Mouse (Mus musculus) lung, embryonic 14.5 days (tissue): ENCODE data around the gene Foxp1. TPM values are rescaled to one million over a fixed set of nuclear protein-coding genes. Genes with fewer than 3 reads are reported as not detected.

Experiments used
- ATAC-seq: fragments of 200-750 bp; cut with Nextera tagmentation; 2 replicates; pipeline ENCODE4 v1.8.0; 2017; ENCODE audit warnings: mild to moderate bottlenecking, moderate TSS enrichment, moderate library complexity; ENCODE audit not compliant: insufficient read depth
- DNase-seq: peaks from one replicate; pipeline ENCODE4 v3.0.0-alpha.2; 2015
- H3K27ac ChIP-seq: fragments of 300-500 bp; sonication (generic); 2 replicates; pipeline ENCODE4 v1.5.1; 2014; ENCODE audit warnings: low read depth, mild to moderate bottlenecking, moderate library complexity
- H3K27me3 ChIP-seq: fragments of 300-500 bp; sonication (generic); 2 replicates; pipeline ENCODE4 v1.6.1; 2014; ENCODE audit warnings: low read length, control low read depth; ENCODE audit not compliant: insufficient read depth
- H3K36me3 ChIP-seq: fragments of 300-500 bp; sonication (generic); 2 replicates; pipeline ENCODE4 v1.6.1; 2014; ENCODE audit warnings: control low read depth; ENCODE audit not compliant: insufficient read depth
- H3K4me1 ChIP-seq: fragments of 300-500 bp; sonication (generic); 2 replicates; pipeline ENCODE4 v1.6.1; 2014; ENCODE audit warnings: antibody characterized with exemption, control low read depth; ENCODE audit not compliant: insufficient read depth
- H3K4me2 ChIP-seq: fragments of 300-500 bp; sonication (generic); 2 replicates; pipeline ENCODE4 v1.6.1; 2014; ENCODE audit warnings: mild to moderate bottlenecking
- H3K4me3 ChIP-seq: fragments of 300-500 bp; sonication (generic); 2 replicates; pipeline ENCODE4 v1.5.1; 2014; ENCODE audit warnings: low read depth, low read length
- H3K9ac ChIP-seq: fragments of 300-500 bp; sonication (generic); 2 replicates; pipeline ENCODE4 v1.6.1; 2014
- H3K9me3 ChIP-seq: fragments of 300-500 bp; sonication (generic); 2 replicates; pipeline ENCODE4 v1.6.1; 2016; ENCODE audit warnings: low read depth, low read length, control low read depth
- CTCF ChIP-seq: IDR thresholded peaks from 2 replicates; pipeline ENCODE4 v1.5.1; 2016; ENCODE audit warnings: antibody characterized with exemption, low read depth
- WGBS: fragments of 180-500 bp; shearing (Covaris S2); extraction: QIAGEN DNeasy Blood & Tissue Kit; methylation state at CpG from one replicate; pipeline ENCODE4 v1.1.7; 2014; 5-methylcytosine and 5-hydroxymethylcytosine counted together
- polyA plus RNA-seq: library from polyadenylated mRNA; unstranded; fragments of >200 nt; fragmentation: Nextera tagmentation; extraction: Ambion mirVana; gene quantifications from 2 replicates; pipeline ENCODE4 v1.2.1, GENCODE M21; 2014

Foxp1 gene
- polyA plus RNA-seq, 1 experiment from 2014 or later: 111 TPM

DNA sequence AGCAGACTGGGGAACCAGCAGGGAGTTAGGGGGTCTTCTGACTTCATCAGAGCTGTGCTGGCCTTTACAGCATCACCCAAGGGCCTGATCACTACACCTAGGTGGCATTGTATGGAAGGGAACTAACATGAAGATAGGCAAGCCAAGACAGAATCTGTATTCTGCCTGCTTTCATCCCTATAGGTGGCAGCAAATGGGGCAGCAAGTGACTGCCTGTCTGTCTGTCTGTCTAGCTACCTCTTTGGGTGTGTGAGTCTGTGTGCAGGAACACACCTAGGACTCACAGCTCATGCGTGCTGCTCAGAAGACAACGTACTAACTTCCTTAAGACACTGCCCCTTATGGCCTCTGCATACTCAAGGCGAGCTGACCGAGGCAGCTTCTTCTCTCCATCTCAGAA, 147.1 kb downstream of the Foxp1 start:
- Histone ChIP-seq H3K27me3 (no peaks in the 10 kb centered on the region), H3K27ac (0 out of 2 replicates have a peak overlapping the region, but pooled peaks have one; percentile 47), H3K4me2 (no peak overlapping the region), H3K4me3 (no peak overlapping the region), H3K9ac (no peak overlapping the region), H3K9me3 (no peaks in the 10 kb centered on the region), H3K4me1 (peaks cover 22% of the 10 kb centered on the region), H3K36me3 (no peaks in the 10 kb centered on the region)
- TF ChIP-seq CTCF: 0 out of 2 replicates have a peak, but pooled peaks have one; percentile 17
- DNase-seq: no peak
- ATAC-seq: peak; percentile 14; the same call in 1 of the 2 replicates
- WGBS: 51% methylated on average over 4 of the region's 4 CpGs

DNA sequence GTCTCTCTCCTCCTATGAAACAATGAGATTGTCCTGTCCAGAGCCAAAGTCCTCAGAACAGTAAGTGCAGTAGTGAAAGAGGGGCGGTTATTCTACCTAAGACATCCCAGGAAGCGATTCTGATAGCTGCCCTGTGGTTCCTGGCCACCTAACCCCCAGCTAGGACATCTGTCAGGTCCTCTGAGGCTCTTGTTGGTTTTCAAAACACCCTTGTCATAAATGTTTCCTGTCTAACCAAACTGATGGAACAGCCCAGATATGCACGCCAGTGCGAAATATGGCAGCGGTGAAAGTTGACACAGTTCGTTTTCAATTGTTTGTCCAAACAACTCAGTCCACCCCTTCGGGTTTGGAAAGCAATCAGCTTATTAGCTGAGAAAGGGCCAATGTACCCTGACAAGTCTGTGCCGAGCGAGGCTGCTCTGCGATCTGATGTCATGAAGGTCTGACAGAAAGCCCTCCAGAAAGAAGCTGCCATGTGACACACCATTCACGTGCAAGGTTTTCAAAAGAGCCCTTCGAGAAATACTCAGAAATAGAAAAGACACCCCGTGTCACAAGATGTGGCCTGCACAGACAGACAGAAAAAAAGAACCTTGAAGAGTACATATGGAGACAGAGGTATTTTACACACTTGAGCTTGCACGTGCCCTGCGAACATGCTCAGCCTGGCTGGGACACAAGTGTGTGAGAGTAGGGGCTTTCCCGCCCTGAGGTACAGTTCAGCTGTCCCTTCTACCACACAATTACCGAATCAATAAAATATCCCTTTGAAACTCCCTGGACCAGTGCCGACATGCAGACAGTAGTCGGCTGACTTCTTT, 147.9 kb downstream of the Foxp1 start:
- peak; percentile 42; the same call in 1 of the 2 replicates for ATAC-seq
- Histone ChIP-seq H3K4me1 (peaks cover 22% of the 10 kb centered on the region), H3K9ac (no peak overlapping the region), H3K4me3 (no peak overlapping the region), H3K27ac (no peak overlapping the region), H3K27me3 (no peaks in the 10 kb centered on the region), H3K4me2 (no peak overlapping the region), H3K9me3 (no peaks in the 10 kb centered on the region), H3K36me3 (no peaks in the 10 kb centered on the region)
- TF ChIP-seq CTCF: no peak
- 32% methylated on average over 19 of the region's 19 CpGs for WGBS
- DNase-seq: peak; percentile 82

- 37% methylated on average over 5 of the region's 5 CpGs for WGBS
- no peak overlapping the region for H3K4me2 ChIP-seq
These were observed 150.1 kb downstream of the Foxp1 start for GRCm38 (mm10) chr6:99372427-99372826.

DNA sequence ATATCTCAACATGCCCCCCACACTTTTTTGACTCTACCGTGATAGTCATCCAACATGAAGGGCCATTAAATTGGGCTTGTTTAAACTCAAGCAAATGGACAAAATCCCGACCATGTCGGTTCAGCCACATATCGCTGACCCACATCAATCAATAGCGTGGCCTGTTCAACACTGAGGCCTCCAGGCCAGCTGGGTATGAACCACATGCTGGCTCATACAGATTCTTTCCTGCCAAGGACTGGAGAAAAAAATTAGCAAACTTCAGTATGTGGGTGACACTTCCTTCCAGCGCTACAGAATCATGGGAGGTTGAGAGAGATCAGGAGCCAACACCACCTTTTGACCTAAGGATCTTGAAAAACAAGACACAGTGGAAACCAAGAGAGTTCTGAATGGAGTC, 150.5 kb downstream of the Foxp1 start:
- no peak overlapping the region for H3K4me3 ChIP-seq
- no peaks in the 10 kb centered on the region for H3K27me3 ChIP-seq
- no peaks in the 10 kb centered on the region for H3K36me3 ChIP-seq
- H3K27ac ChIP-seq: no peak overlapping the region
- H3K4me2 ChIP-seq: no peak overlapping the region
- peaks cover 13% of the 10 kb centered on the region for H3K4me1 ChIP-seq
- ATAC-seq (peak; percentile 13; the same call in 1 of the 2 replicates), DNase-seq (peak; percentile 56)
- 35% methylated on average over 6 of the region's 6 CpGs for WGBS
- no peak for TF ChIP-seq CTCF
- H3K9ac ChIP-seq: no peak overlapping the region
- no peaks in the 10 kb centered on the region for H3K9me3 ChIP-seq

More at GRCm38 (mm10) chr6:99372427-99372826, 150.1 kb downstream of the Foxp1 start:
- H3K9me3 ChIP-seq: no peaks in the 10 kb centered on the region
- no peak overlapping the region for H3K4me3 ChIP-seq
- H3K27ac ChIP-seq: no peak overlapping the region
- no peak for TF ChIP-seq CTCF
- H3K9ac ChIP-seq: no peak overlapping the region
- no peak for DNase-seq
- H3K4me1 ChIP-seq: peaks cover 18% of the 10 kb centered on the region
- ATAC-seq: peak; percentile 45; the same call in 1 of the 2 replicates
- H3K27me3 ChIP-seq: no peaks in the 10 kb centered on the region
- H3K36me3 ChIP-seq: no peaks in the 10 kb centered on the region

DNA sequence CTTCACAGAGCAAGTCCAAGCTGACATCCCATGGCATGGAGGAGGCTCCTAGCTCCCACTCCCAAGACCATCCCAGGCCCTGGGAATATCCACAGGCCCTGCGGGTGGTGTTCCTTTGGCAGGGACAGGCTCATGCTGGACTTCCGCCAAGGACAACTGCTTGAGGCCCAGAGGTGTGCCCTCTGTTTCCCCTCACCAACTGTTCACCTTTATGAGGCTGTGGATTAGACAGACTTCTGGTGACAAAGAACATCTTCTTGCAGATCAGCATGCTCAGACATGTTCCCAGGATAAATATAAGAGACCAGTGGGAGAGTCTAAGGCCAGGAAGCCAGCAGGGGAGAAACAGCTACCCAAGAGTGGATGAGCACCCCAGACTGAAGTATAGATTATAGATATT, 152.6 kb downstream of the Foxp1 start:
- Histone ChIP-seq H3K27me3 (no peaks in the 10 kb centered on the region), H3K4me2 (no peak overlapping the region), H3K36me3 (no peaks in the 10 kb centered on the region), H3K4me3 (no peak overlapping the region), H3K9me3 (no peaks in the 10 kb centered on the region), H3K4me1 (peaks cover 8% of the 10 kb centered on the region), H3K9ac (no peak overlapping the region), H3K27ac (no peak overlapping the region)
- DNase-seq (no peak), ATAC-seq (no peak)
- 88% methylated on average over 2 of the region's 2 CpGs for WGBS
- TF ChIP-seq CTCF: no peak

- Histone ChIP-seq H3K27me3 (no peaks in the 10 kb centered on the region), H3K36me3 (no peaks in the 10 kb centered on the region), H3K4me3 (no peak overlapping the region), H3K9ac (no peak overlapping the region), H3K27ac (no peak overlapping the region), H3K4me1 (no peaks in the 10 kb centered on the region), H3K9me3 (no peaks in the 10 kb centered on the region), H3K4me2 (no peak overlapping the region)
- DNase-seq: no peak
- no peak for ATAC-seq
- WGBS: 76% methylated on average over 3 of the region's 3 CpGs
- TF ChIP-seq CTCF: no peak
These were observed 153.4 kb downstream of the Foxp1 start for GRCm38 (mm10) chr6:99369156-99369555.

GRCm38 (mm10) chr6:99368118-99368753, 154.3 kb downstream of the Foxp1 start:
- Histone ChIP-seq H3K27ac (no peak overlapping the region), H3K36me3 (no peaks in the 10 kb centered on the region), H3K9ac (no peak overlapping the region), H3K4me1 (no peaks in the 10 kb centered on the region), H3K4me3 (no peak overlapping the region), H3K27me3 (no peaks in the 10 kb centered on the region), H3K4me2 (no peak overlapping the region), H3K9me3 (no peaks in the 10 kb centered on the region)
- 70% methylated on average over 4 of the region's 4 CpGs for WGBS
- DNase-seq (no peak), ATAC-seq (no peak)
- TF ChIP-seq CTCF: no peak
